Mouse (Mus musculus) embryonic facial prominence, embryonic 15.5 days (tissue): Measurements from ENCODE around the gene B3gnt2. TPM values are rescaled to one million over a fixed set of nuclear protein-coding genes. Genes with fewer than 3 reads are reported as not detected.
A peak's percentile ranks its signal among the peaks of the same experiment; 100 is the strongest.

Experiments used
- ATAC-seq: fragments of 200-750 bp; cut with Nextera tagmentation; 2 replicates; pipeline ENCODE4 v1.8.0; 2017; ENCODE audit warnings: low read depth, moderate TSS enrichment; ENCODE audit not compliant: insufficient number of reproducible peaks, low FRiP score, low TSS enrichment
- H3K27ac ChIP-seq: fragments of 300-500 bp; sonication (generic); replicated peaks from 2 replicates; pipeline ENCODE4 v1.5.1; 2015; ENCODE audit warnings: mild to moderate bottlenecking, inconsistent platforms
- H3K27me3 ChIP-seq: fragments of 300-500 bp; sonication (generic); 2 replicates; pipeline ENCODE4 v1.6.1; 2015; ENCODE audit warnings: inconsistent platforms
- H3K36me3 ChIP-seq: fragments of 300-500 bp; sonication (generic); 2 replicates; pipeline ENCODE4 v1.6.1; 2015; ENCODE audit warnings: mild to moderate bottlenecking, inconsistent platforms
- H3K4me1 ChIP-seq: fragments of 300-500 bp; sonication (generic); 2 replicates; pipeline ENCODE4 v1.6.1; 2015; ENCODE audit warnings: inconsistent platforms
- H3K4me2 ChIP-seq: fragments of 300-500 bp; sonication (generic); replicated peaks from 2 replicates; pipeline ENCODE4 v1.6.1; 2015; ENCODE audit warnings: mild to moderate bottlenecking, inconsistent platforms
- H3K4me3 ChIP-seq: fragments of 300-500 bp; sonication (generic); replicated peaks from 2 replicates; pipeline ENCODE4 v1.5.1; 2015; ENCODE audit warnings: mild to moderate bottlenecking, inconsistent platforms
- H3K9ac ChIP-seq: fragments of 300-500 bp; sonication (generic); 2 replicates; pipeline ENCODE4 v1.6.1; 2015; ENCODE audit warnings: inconsistent platforms
- H3K9me3 ChIP-seq: fragments of 300-500 bp; sonication (generic); replicated peaks from 2 replicates; pipeline ENCODE4 v1.6.1; 2016; ENCODE audit warnings: inconsistent platforms
- WGBS: fragments of 180-500 bp; shearing (Covaris S2); methylation state at CpG from one replicate; pipeline ENCODE4 v1.1.7; 2015; 5-methylcytosine and 5-hydroxymethylcytosine counted together
- polyA plus RNA-seq: library from polyadenylated mRNA; unstranded; fragments of >200 nt; fragmentation: Nextera tagmentation; extraction: Ambion mirVana; gene quantifications from 2 replicates; pipeline ENCODE4 v1.2.1, GENCODE M21; 2015

The B3gnt2 gene
- polyA plus RNA-seq, 1 experiment from 2014 or later: 9.1 TPM

- Histone ChIP-seq H3K4me2 (no peak overlapping the region), H3K27me3 (no peaks in the 10 kb centered on the region), H3K9ac (no peak overlapping the region), H3K4me3 (no peak overlapping the region), H3K4me1 (peaks cover 15% of the 10 kb centered on the region; the same call in 1 of the 2 replicates), H3K27ac (0 out of 2 replicates have a peak overlapping the region, but pooled peaks have one; percentile 8), H3K9me3 (no peaks in the 10 kb centered on the region), H3K36me3 (no peaks in the 10 kb centered on the region)
- no peak for ATAC-seq
- 54% methylated on average over 7 of the region's 7 CpGs for WGBS
These were observed 11.0 kb upstream of the B3gnt2 start for GRCm38 (mm10) chr11:22871628-22872306.

- Histone ChIP-seq H3K27me3 (peaks cover 6% of the 10 kb centered on the region), H3K27ac (no peak overlapping the region), H3K4me3 (no peak overlapping the region), H3K4me1 (peaks cover 7% of the 10 kb centered on the region; the same call in 1 of the 2 replicates), H3K9ac (no peak overlapping the region), H3K4me2 (no peak overlapping the region), H3K9me3 (no peaks in the 10 kb centered on the region), H3K36me3 (no peaks in the 10 kb centered on the region)
- no peak for ATAC-seq
- WGBS: 74% methylated on average over 8 of the region's 8 CpGs
These were observed 7.8 kb upstream of the B3gnt2 start for GRCm38 (mm10) chr11:22868582-22868981.

- no peak for ATAC-seq
- H3K4me1 ChIP-seq: no peaks in the 10 kb centered on the region
- WGBS: 85% methylated on average over 5 of the region's 5 CpGs
These were observed 6.9 kb upstream of the B3gnt2 start for GRCm38 (mm10) chr11:22867691-22868090.

GRCm38 (mm10) chr11:22865635-22866246 is 5.0 kb upstream of the B3gnt2 start:
- Histone ChIP-seq H3K9ac (no peak overlapping the region), H3K36me3 (no peaks in the 10 kb centered on the region), H3K27me3 (peaks cover 10% of the 10 kb centered on the region), H3K27ac (no peak overlapping the region), H3K9me3 (no peaks in the 10 kb centered on the region), H3K4me2 (no peak overlapping the region), H3K4me3 (no peak overlapping the region), H3K4me1 (peaks cover 1% of the 10 kb centered on the region)
- 70% methylated on average over 7 of the region's 7 CpGs for WGBS
- ATAC-seq: no peak

More at GRCm38 (mm10) chr11:22867691-22868090, 6.9 kb upstream of the B3gnt2 start:
- no peaks in the 10 kb centered on the region for H3K9me3 ChIP-seq
- H3K27ac ChIP-seq: no peak overlapping the region
- no peak overlapping the region for H3K9ac ChIP-seq
- H3K27me3 ChIP-seq: peaks cover 10% of the 10 kb centered on the region
- no peaks in the 10 kb centered on the region for H3K36me3 ChIP-seq
- no peak overlapping the region for H3K4me2 ChIP-seq
- H3K4me3 ChIP-seq: no peak overlapping the region

GRCm38 (mm10) chr11:22864305-22865060 is 3.7 kb upstream of the B3gnt2 start:
- no peak for ATAC-seq
- WGBS: 52% methylated on average over 8 of the region's 8 CpGs

GRCm38 (mm10) chr11:22863581-22863980 is 2.8 kb upstream of the B3gnt2 start:
- Histone ChIP-seq H3K4me1 (peaks cover 18% of the 10 kb centered on the region), H3K9me3 (no peaks in the 10 kb centered on the region), H3K4me3 (no peak overlapping the region), H3K9ac (no peak overlapping the region), H3K36me3 (no peaks in the 10 kb centered on the region), H3K27ac (no peak overlapping the region), H3K4me2 (no peak overlapping the region), H3K27me3 (peaks cover 16% of the 10 kb centered on the region)
- WGBS: 55% methylated on average over 4 of the region's 4 CpGs
- ATAC-seq: no peak

More at GRCm38 (mm10) chr11:22864305-22865060, 3.7 kb upstream of the B3gnt2 start:
- H3K9ac ChIP-seq: no peak overlapping the region
- no peak overlapping the region for H3K4me2 ChIP-seq
- no peaks in the 10 kb centered on the region for H3K36me3 ChIP-seq
- peaks cover 10% of the 10 kb centered on the region for H3K27me3 ChIP-seq
- no peak overlapping the region for H3K27ac ChIP-seq
- H3K4me3 ChIP-seq: no peak overlapping the region
- H3K9me3 ChIP-seq: no peaks in the 10 kb centered on the region
- H3K4me1 ChIP-seq: peaks cover 12% of the 10 kb centered on the region

GRCm38 (mm10) chr11:22861315-22861714 is 554 bp upstream of the B3gnt2 start:
- peaks cover 33% of the 10 kb centered on the region for H3K27me3 ChIP-seq
- 44% methylated on average over 4 of the region's 4 CpGs for WGBS

GRCm38 (mm10) chr11:22859633-22860334 is 977 bp downstream of the B3gnt2 start:
- peaks cover 33% of the 10 kb centered on the region for H3K27me3 ChIP-seq
- H3K4me2 ChIP-seq: peak overlapping the region; percentile 95
- H3K27ac ChIP-seq: peak overlapping the region; percentile 88
- H3K4me1 ChIP-seq: peaks cover 28% of the 10 kb centered on the region
- H3K4me3 ChIP-seq: peak overlapping the region; percentile 76
- no peaks in the 10 kb centered on the region for H3K36me3 ChIP-seq
- ATAC-seq: peak; percentile 92
- under 1% methylated on average over 48 of the region's 55 CpGs for WGBS
- H3K9ac ChIP-seq: peak overlapping the region; percentile 55
- no peaks in the 10 kb centered on the region for H3K9me3 ChIP-seq

More at GRCm38 (mm10) chr11:22861315-22861714, 554 bp upstream of the B3gnt2 start:
- Histone ChIP-seq H3K27ac (no peak overlapping the region), H3K9me3 (no peaks in the 10 kb centered on the region), H3K4me1 (peaks cover 28% of the 10 kb centered on the region), H3K4me2 (0 out of 2 replicates have a peak overlapping the region, but pooled peaks have one; percentile 95), H3K4me3 (no peak overlapping the region), H3K36me3 (no peaks in the 10 kb centered on the region), H3K9ac (no peak overlapping the region)
- no peak for ATAC-seq

- Histone ChIP-seq H3K9ac (peak overlapping the region; percentile 55), H3K27me3 (peaks cover 28% of the 10 kb centered on the region), H3K36me3 (no peaks in the 10 kb centered on the region), H3K4me2 (peak overlapping the region; percentile 95), H3K4me3 (peak overlapping the region; percentile 76), H3K4me1 (peaks cover 28% of the 10 kb centered on the region), H3K9me3 (no peaks in the 10 kb centered on the region), H3K27ac (peak overlapping the region; percentile 66)
- peak; percentile 68; the same call in 1 of the 2 replicates for ATAC-seq
- under 1% methylated on average over 36 of the region's 41 CpGs for WGBS
These were observed 1.5 kb downstream of the B3gnt2 start for GRCm38 (mm10) chr11:22859301-22859632.

GRCm38 (mm10) chr11:22858441-22859300 is 2.1 kb downstream of the B3gnt2 start:
- no peaks in the 10 kb centered on the region for H3K36me3 ChIP-seq
- peak overlapping the region; percentile 95 for H3K4me2 ChIP-seq
- H3K27me3 ChIP-seq: peaks cover 28% of the 10 kb centered on the region
- H3K9ac ChIP-seq: peak overlapping the region; percentile 55
- no peaks in the 10 kb centered on the region for H3K9me3 ChIP-seq
- H3K4me3 ChIP-seq: peak overlapping the region; percentile 76
- H3K27ac ChIP-seq: peak overlapping the region; percentile 66
- 1% methylated on average over 50 of the region's 50 CpGs for WGBS
- H3K4me1 ChIP-seq: peaks cover 28% of the 10 kb centered on the region
- no peak for ATAC-seq
